Mouse (Mus musculus) thymus, postnatal 4 days (tissue): ENCODE measurements at regions not wholly inside any gene's neighbourhood (a gene's known extent, or its start where the extent isn't known, plus 50 kb on each side); places are given as distances from the start of the nearest gene placed in this dataset.
"Not testable (repeated sequence)": the region's sequence is repeated elsewhere in the genome, so short reads cannot be mapped to it uniquely, and the experiment has no call there.

ENCODE experiments used
- DNase-seq: peaks from one replicate; pipeline ENCODE4 v3.0.0; 2021

DNA sequence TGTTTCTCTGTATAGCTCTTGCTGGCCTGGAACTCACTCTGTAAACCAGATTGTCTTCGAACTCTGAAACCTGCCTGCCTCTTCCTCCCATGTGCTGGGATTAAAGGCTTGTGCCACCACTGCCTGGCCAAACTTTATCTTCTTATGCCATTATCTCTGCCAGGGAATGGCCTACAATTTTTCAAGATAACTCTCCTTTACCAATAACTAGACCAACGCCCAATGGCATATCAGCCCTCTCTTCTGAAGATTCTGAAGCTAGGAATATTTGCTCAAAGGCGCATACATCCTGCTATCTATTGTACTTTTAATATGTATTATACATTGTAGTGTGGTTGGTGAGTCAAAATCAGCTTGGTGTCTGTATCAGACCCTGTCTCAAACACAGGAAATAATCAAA, 235.4 kb upstream of the Cts3 start:
- DNase-seq = not testable (repeated sequence)

DNA sequence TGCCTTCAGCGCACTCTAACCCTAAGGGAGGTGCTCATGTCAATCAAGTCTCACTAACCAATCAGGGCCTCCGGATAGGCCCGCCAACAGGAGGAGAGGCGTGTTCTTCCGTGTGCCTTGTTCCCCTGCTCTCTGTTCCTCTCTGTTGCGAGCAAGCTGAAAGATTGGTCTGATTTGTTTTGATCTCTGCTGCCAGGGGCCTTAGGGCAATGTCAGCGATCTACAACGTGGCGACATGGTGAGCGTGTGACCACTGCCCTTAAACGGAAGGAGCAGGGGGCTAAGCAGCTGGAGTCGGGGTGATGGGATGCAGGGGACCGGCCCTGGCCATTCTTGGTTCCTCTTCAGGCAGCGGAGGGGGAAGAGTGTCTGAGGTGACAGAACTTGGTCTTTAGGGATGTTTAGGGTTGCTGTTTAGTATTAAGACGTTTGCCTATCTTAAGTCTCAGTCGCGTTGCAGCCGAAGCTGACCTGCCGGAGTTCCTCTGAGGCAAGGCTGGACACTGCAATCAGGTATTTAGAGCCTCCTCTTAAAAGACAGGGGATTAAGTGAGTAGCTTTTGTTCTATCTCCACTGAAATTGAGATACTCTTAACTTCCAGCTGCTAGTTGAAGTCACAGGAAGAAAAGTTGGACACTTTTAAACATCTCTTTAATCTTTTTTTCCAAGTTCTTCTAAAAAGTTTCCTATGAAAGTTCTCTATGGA, 234.4 kb upstream of the Cts3 start:
- DNase-seq = peak; percentile 50

DNA sequence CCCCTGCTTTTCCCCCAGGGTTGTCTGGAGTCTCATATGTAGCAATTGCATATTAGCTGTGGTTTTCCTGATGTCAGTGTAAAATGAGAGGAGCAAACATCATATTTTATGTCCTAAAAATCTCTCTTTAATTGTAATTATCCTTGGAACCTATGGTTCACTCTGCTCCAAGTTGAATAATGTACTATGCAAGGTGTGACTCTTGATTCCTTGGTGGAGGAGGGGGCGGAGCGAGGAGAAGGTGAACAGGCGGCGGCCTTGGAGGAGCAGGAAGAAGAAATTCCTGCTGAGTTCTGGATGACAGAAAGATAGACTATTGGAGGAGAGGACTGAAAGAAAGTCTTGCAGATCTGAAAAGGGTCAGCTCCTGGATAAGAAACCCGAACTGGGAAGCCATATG, 233.8 kb upstream of the Cts3 start:
- DNase-seq = not testable (repeated sequence)

DNA sequence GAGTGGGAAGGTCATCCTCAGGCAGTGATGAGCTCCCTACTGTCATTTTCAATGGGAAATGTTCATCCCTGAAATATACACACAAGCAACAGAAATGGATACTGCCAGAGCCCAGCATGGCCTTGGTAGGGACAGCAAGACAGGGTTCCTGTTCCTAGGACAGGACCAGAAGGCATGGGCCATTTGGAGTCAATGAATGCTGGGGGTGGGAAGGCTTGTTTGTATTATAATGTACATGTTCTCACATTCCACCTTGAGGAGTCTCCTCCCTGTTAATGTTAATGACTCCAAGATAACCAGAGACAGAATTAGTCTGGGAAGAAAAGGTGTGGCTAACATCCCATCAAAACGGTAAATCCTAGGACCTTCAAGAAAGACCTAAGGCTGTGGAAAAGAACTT, 193.5 kb upstream of the Cts3 start:
- not testable (repeated sequence) for DNase-seq
